Mouse (Mus musculus) MEL (cell line): Measurements from ENCODE around the gene Mavs. TPM values are rescaled to one million over a fixed set of nuclear protein-coding genes. Genes with fewer than 3 reads are reported as not detected.

Experiments used
- DNase-seq: peaks from one replicate; pipeline ENCODE4 v3.0.0; 2011; ENCODE audit warnings: low read depth, low spot score
- H3K27ac ChIP-seq: 2 replicates; pipeline ENCODE4 v1.5.1; 2012; ENCODE audit warnings: low read depth, mild to moderate bottlenecking, control low read depth, low read length, moderate library complexity; ENCODE audit not compliant: control insufficient read depth
- H3K27me3 ChIP-seq, 2 experiments: fragments of 150-350 bp in 1 of 2; sonication (generic) in 1 of 2; 2 replicates each; pipeline ENCODE4 v1.6.1; 2012; ENCODE audit warnings: low read length in 2 of 2, mild to moderate bottlenecking in 2 of 2, improper control_type of control experiment in 1 of 2, moderate library complexity in 1 of 2; ENCODE audit not compliant: insufficient read depth in 2 of 2, control insufficient read depth in 1 of 2
- H3K36me3 ChIP-seq, 2 experiments: 2 replicates each; pipeline ENCODE4 v1.6.1; 2012 to 2014; ENCODE audit warnings: low read length in 2 of 2, improper control_type of control experiment in 1 of 2, inconsistent platforms in 1 of 2, mild to moderate bottlenecking in 1 of 2; ENCODE audit not compliant: insufficient read depth in 2 of 2, control insufficient read depth in 1 of 2
- H3K4me1 ChIP-seq, 2 experiments: fragments of 150-350 bp in 1 of 2; sonication (generic) in 1 of 2; 2 replicates each; pipeline ENCODE4 v1.6.1; 2012; ENCODE audit warnings: low read length in 2 of 2, improper control_type of control experiment in 1 of 2, mild to moderate bottlenecking in 1 of 2; ENCODE audit not compliant: insufficient read depth in 2 of 2, control insufficient read depth in 1 of 2
- H3K4me3 ChIP-seq, 2 experiments: fragments of 150-350 bp in 1 of 2; sonication (generic) in 1 of 2; 2 replicates each; pipeline ENCODE4 v1.5.1; 2012; ENCODE audit warnings: low read depth in 2 of 2, low read length in 2 of 2, mild to moderate bottlenecking in 2 of 2, moderate library complexity in 2 of 2, control low read depth in 1 of 2, improper control_type of control experiment in 1 of 2; ENCODE audit not compliant: control insufficient read depth in 1 of 2, insufficient read depth in 1 of 2
- H3K79me2 ChIP-seq: 2 replicates; pipeline ENCODE4 v1.6.1; 2012; ENCODE audit warnings: mild to moderate bottlenecking, low read length, moderate library complexity; ENCODE audit not compliant: control insufficient read depth, poor library complexity, insufficient read depth
- H3K9ac ChIP-seq: 2 replicates; pipeline ENCODE4 v1.6.1; 2012; ENCODE audit warnings: low read depth, mild to moderate bottlenecking, control low read depth, low read length, moderate library complexity; ENCODE audit not compliant: control insufficient read depth, poor library complexity, severe bottlenecking
- H3K9me3 ChIP-seq: fragments of 150-350 bp; sonication (generic); replicated peaks from 2 replicates; pipeline ENCODE4 v1.6.1; 2012; ENCODE audit warnings: mild to moderate bottlenecking, low read length, improper control_type of control experiment, moderate library complexity; ENCODE audit not compliant: insufficient read depth
- BHLHE40 ChIP-seq: IDR thresholded peaks from 2 replicates; pipeline ENCODE4 v1.6.1; 2012; ENCODE audit warnings: low read depth, mild to moderate bottlenecking, inconsistent platforms, low read length, improper control_type of control experiment, borderline replicate concordance
- CHD1 ChIP-seq: IDR thresholded peaks from 2 replicates; pipeline ENCODE4 v1.6.1; 2012; ENCODE audit warnings: low read depth, mild to moderate bottlenecking, inconsistent platforms, low read length, improper control_type of control experiment
- CHD2 ChIP-seq: IDR thresholded peaks from 2 replicates; pipeline ENCODE4 v1.6.1; 2011; ENCODE audit warnings: low read length, improper control_type of control experiment
- E2F4 ChIP-seq: IDR thresholded peaks from 2 replicates; pipeline ENCODE4 v1.6.1; 2011; ENCODE audit warnings: low read depth, low read length, improper control_type of control experiment, borderline replicate concordance
- ELF1 ChIP-seq: IDR thresholded peaks from 2 replicates; pipeline ENCODE4 v1.6.1; 2014; ENCODE audit warnings: low read depth, mild to moderate bottlenecking, inconsistent platforms, low read length, improper control_type of control experiment, moderate library complexity
- GATA1 ChIP-seq: IDR thresholded peaks from 2 replicates; pipeline ENCODE4 v1.6.1; 2011; ENCODE audit warnings: low read depth, low read length, improper control_type of control experiment
- HCFC1 ChIP-seq: IDR thresholded peaks from 2 replicates; pipeline ENCODE4 v1.6.1; 2012; ENCODE audit warnings: low read depth, mild to moderate bottlenecking, inconsistent platforms, low read length, improper control_type of control experiment, moderate library complexity
- JUND ChIP-seq: IDR thresholded peaks from 2 replicates; pipeline ENCODE4 v1.6.1; 2011; ENCODE audit warnings: low read depth, mild to moderate bottlenecking, improper control_type of control experiment, low read length
- KAT2A ChIP-seq: conservative IDR thresholded peaks from 2 replicates; pipeline ENCODE4 v1.6.1; 2012; ENCODE audit warnings: low read depth, low read length, improper control_type of control experiment, inconsistent platforms
- MAX ChIP-seq: IDR thresholded peaks from 2 replicates; pipeline ENCODE4 v1.6.1; 2011; ENCODE audit warnings: low read length, improper control_type of control experiment
- MEF2A ChIP-seq: IDR thresholded peaks from 2 replicates; pipeline ENCODE4 v1.6.1; 2014; ENCODE audit warnings: low read depth, mild to moderate bottlenecking, inconsistent platforms, low read length, improper control_type of control experiment; ENCODE audit not compliant: poor library complexity, insufficient replicate concordance, severe bottlenecking; ENCODE audit errors: extremely low read depth
- MXI1 ChIP-seq: IDR thresholded peaks from 2 replicates; pipeline ENCODE4 v1.6.1; 2011; ENCODE audit warnings: mild to moderate bottlenecking, low read depth, low read length, improper control_type of control experiment
- MYB ChIP-seq: IDR thresholded peaks from 2 replicates; pipeline ENCODE4 v1.6.1; 2011; ENCODE audit warnings: mild to moderate bottlenecking, low read depth, low read length, improper control_type of control experiment
- MYC ChIP-seq: IDR thresholded peaks from 2 replicates; pipeline ENCODE4 v1.6.1; 2011; ENCODE audit warnings: low read depth, mild to moderate bottlenecking, low read length, improper control_type of control experiment, moderate library complexity
- NELFE ChIP-seq: IDR thresholded peaks from 2 replicates; pipeline ENCODE4 v1.6.1; 2011; ENCODE audit warnings: low read depth, low read length, improper control_type of control experiment
- NRF1 ChIP-seq: IDR thresholded peaks from 2 replicates; pipeline ENCODE4 v1.6.1; 2014; ENCODE audit warnings: low read depth, mild to moderate bottlenecking, inconsistent platforms, low read length, improper control_type of control experiment, moderate library complexity; ENCODE audit not compliant: poor library complexity, insufficient read depth, severe bottlenecking
- POLR2A ChIP-seq, 2 experiments: IDR thresholded peaks; 2 replicates each; pipeline ENCODE4 v1.6.1; 2011 to 2012; ENCODE audit warnings: low read length in 2 of 2, mild to moderate bottlenecking in 2 of 2, control low read depth in 1 of 2, improper control_type of control experiment in 1 of 2, low read depth in 1 of 2, moderate library complexity in 1 of 2; ENCODE audit not compliant: control insufficient read depth in 1 of 2, insufficient read depth in 1 of 2, poor library complexity in 1 of 2
- POLR2AphosphoS2 ChIP-seq: IDR thresholded peaks from 2 replicates; pipeline ENCODE4 v1.6.1; 2011; ENCODE audit warnings: low read length, improper control_type of control experiment
- POLR2AphosphoS5 ChIP-seq: IDR thresholded peaks from 2 replicates; pipeline ENCODE4 v1.6.1; 2012; ENCODE audit warnings: low read depth, borderline replicate concordance, mild to moderate bottlenecking, inconsistent platforms, low read length, moderate library complexity, mixed read lengths
- RCOR1 ChIP-seq: IDR thresholded peaks from 2 replicates; pipeline ENCODE4 v1.6.1; 2012; ENCODE audit warnings: low read depth, mild to moderate bottlenecking, inconsistent platforms, low read length, improper control_type of control experiment
- SMC3 ChIP-seq: IDR thresholded peaks from 2 replicates; pipeline ENCODE4 v1.6.1; 2011; ENCODE audit warnings: low read depth, low read length, improper control_type of control experiment
- TAL1 ChIP-seq: IDR thresholded peaks from 2 replicates; pipeline ENCODE4 v1.6.1; 2012; ENCODE audit warnings: mild to moderate bottlenecking, inconsistent platforms, low read length, moderate library complexity, mixed read lengths
- TBP ChIP-seq: IDR thresholded peaks from 2 replicates; pipeline ENCODE4 v1.8.0; 2011; ENCODE audit warnings: low read depth, low read length, improper control_type of control experiment
- TCF12 ChIP-seq: IDR thresholded peaks from 2 replicates; pipeline ENCODE4 v1.6.1; 2014; ENCODE audit warnings: low read depth, mild to moderate bottlenecking, inconsistent platforms, low read length, improper control_type of control experiment, moderate library complexity
- UBTF ChIP-seq: IDR thresholded peaks from 2 replicates; pipeline ENCODE4 v1.6.1; 2012; ENCODE audit warnings: low read depth, mild to moderate bottlenecking, inconsistent platforms, low read length, improper control_type of control experiment, moderate library complexity, borderline replicate concordance; ENCODE audit not compliant: insufficient read depth
- USF1 ChIP-seq: IDR thresholded peaks from 2 replicates; pipeline ENCODE4 v1.6.1; 2014; ENCODE audit warnings: low read depth, mild to moderate bottlenecking, inconsistent platforms, low read length, improper control_type of control experiment, moderate library complexity
- USF2 ChIP-seq, 2 experiments: IDR thresholded peaks; 2 replicates each; pipeline ENCODE4 v1.6.1; 2011 to 2012; ENCODE audit warnings: improper control_type of control experiment in 2 of 2, low read length in 2 of 2, borderline replicate concordance in 1 of 2, inconsistent platforms in 1 of 2, low read depth in 1 of 2, mild to moderate bottlenecking in 1 of 2; ENCODE audit not compliant: insufficient read depth in 1 of 2
- ZC3H11A ChIP-seq: IDR thresholded peaks from 2 replicates; pipeline ENCODE4 v1.6.1; 2012; ENCODE audit warnings: low read depth, mild to moderate bottlenecking, inconsistent platforms, low read length, improper control_type of control experiment
- ZKSCAN1 ChIP-seq: IDR thresholded peaks from 2 replicates; pipeline ENCODE4 v1.6.1; 2012; ENCODE audit warnings: low read depth, mild to moderate bottlenecking, inconsistent platforms, low read length, improper control_type of control experiment, moderate library complexity
- ZMIZ1 ChIP-seq: IDR thresholded peaks from 2 replicates; pipeline ENCODE4 v1.6.1; 2012; ENCODE audit warnings: low read depth, mild to moderate bottlenecking, inconsistent platforms, low read length, improper control_type of control experiment, moderate library complexity
- polyA plus RNA-seq, 2 experiments: library from polyadenylated mRNA; stranded (reverse) in 1 of 2; unstranded in 1 of 2; fragments of >175 nt in 1 of 2; fragments of >200 nt in 1 of 2; gene quantifications; 2 replicates each; pipeline versions ENCODE4 v1.2.1 to v1.2.4; 2012; ENCODE audit warnings: low replicate concordance in 2 of 2, low read depth in 1 of 2; ENCODE audit not compliant: insufficient read length in 2 of 2, insufficient read depth in 1 of 2, missing spikeins in 1 of 2
- total RNA-seq: library from RNA; depleted of rRNA; stranded (reverse); fragments of 300-350 nt; gene quantifications from 2 replicates; pipeline ENCODE4 v1.2.3, GENCODE M21; 2012

Gene Mavs
- total and polyA plus RNA-seq, 3 experiments: 21.3 to 32.1 TPM; not detected in 1

DNA sequence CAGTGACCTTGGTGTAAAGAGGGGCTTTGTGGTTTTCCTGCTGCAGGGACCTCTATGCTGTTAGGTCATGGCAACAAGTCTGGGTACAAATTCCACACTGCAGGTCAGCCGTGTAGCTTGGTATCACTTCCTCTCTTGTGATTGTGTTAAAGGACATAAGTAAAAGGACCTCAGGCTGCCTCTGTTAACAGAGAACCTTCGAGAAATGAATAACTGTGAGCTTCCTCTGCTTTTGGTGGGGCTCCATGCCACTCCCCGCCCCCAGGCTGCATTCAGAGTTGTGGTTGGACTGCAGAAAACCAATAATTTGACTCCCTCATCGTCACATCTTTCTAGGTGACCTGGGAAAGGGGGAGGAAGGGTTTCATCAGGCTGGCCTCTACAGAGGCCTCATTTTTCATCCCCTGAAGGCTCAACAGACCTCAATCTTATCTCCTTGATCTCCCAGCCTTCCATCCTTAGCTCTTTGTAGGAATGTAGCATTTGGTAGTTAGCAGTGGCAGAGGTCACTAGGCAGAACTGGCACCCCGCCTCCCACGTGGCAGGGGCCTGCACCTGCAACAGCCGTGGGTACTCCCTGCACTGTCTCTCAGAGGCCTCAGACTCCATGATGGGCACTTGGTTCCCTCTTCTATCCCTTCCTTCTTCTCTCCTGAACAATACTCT is 1.2 kb downstream of the Mavs start:
- H3K4me1 ChIP-seq: peaks cover 8 to 20% of the 10 kb centered on the region in 2 experiments
- DNase-seq: peak; percentile 86
- TF ChIP-seq POLR2AphosphoS5 (no peak), TBP (peak; percentile 81), HCFC1 (peak; percentile 34; the same call in 1 of the 2 replicates), MYC (0 out of 2 replicates have a peak, but pooled peaks have one; percentile 64), NELFE (peak; percentile 56; the same call in 1 of the 2 replicates), POLR2A (IDR thresholded peaks at IDR 0.05; ENCODE audit: control insufficient read depth in 1 of 2, insufficient read depth in 1 of 2, low read depth in 1 of 2, low read length in 2 of 2, poor library complexity in 1 of 2) (peak in 1 of 2 experiments; percentile 58; a peak in 2 of 4 replicates), USF1 (0 out of 2 replicates have a peak, but pooled peaks have one; percentile 18), CHD1 (no peak), ZC3H11A (no peak), CHD2 (no peak), JUND (no peak), ZKSCAN1 (no peak), BHLHE40 (no peak), GATA1 (peak; percentile 42; the same call in 1 of the 2 replicates), MYB (no peak), SMC3 (no peak), KAT2A (no peak), POLR2AphosphoS2 (peak; percentile 51), MAX (peak; percentile 58; the same call in 1 of the 2 replicates), TAL1 (no peak), ZMIZ1 (0 out of 2 replicates have a peak, but pooled peaks have one; percentile 18), NRF1 (no peak), MEF2A (no peak), MXI1 (peak; percentile 78), UBTF (no peak), E2F4 (no peak), ELF1 (no peak), TCF12 (no peak; the same call in 1 of the 2 replicates), USF2 (IDR thresholded peaks at IDR 0.05; ENCODE audit: borderline replicate concordance in 1 of 2, insufficient read depth in 1 of 2, low read depth in 1 of 2, low read length in 2 of 2) (no peak), RCOR1 (0 out of 2 replicates have a peak, but pooled peaks have one; percentile 47)

More for the DNA sequence above, 1.2 kb downstream of the Mavs start:
- H3K27ac ChIP-seq: peak overlapping the region; percentile 64
- no peaks in the 10 kb centered on the region for H3K9me3 ChIP-seq
- peak overlapping the region; percentile 70 to 75 for H3K4me3 ChIP-seq
- H3K79me2 ChIP-seq: peaks cover 11% of the 10 kb centered on the region
- no peaks in the 10 kb centered on the region for H3K27me3 ChIP-seq
- H3K36me3 ChIP-seq: peaks cover 1 to 24% of the 10 kb centered on the region in 2 experiments; a peak in 3 of 4 replicates
- peak overlapping the region; percentile 80 for H3K9ac ChIP-seq
